Mouse (Mus musculus) limb, embryonic 12.5 days (tissue): ENCODE data around the gene Reep1. TPM values are rescaled to one million over a fixed set of nuclear protein-coding genes. Genes with fewer than 3 reads are reported as not detected.

ENCODE experiments used
- ATAC-seq: fragments of 200-750 bp; cut with Nextera tagmentation; 2 replicates; pipeline ENCODE4 v1.8.0; 2017; ENCODE audit warnings: low read depth, moderate TSS enrichment; ENCODE audit not compliant: insufficient number of reproducible peaks, insufficient read depth, low FRiP score, low TSS enrichment
- H3K27ac ChIP-seq: fragments of 300-500 bp; sonication (generic); 2 replicates; pipeline ENCODE4 v1.5.1; 2016; ENCODE audit warnings: mild to moderate bottlenecking, moderate library complexity
- H3K27me3 ChIP-seq: fragments of 300-500 bp; sonication (generic); 2 replicates; pipeline ENCODE4 v1.6.1; 2016; ENCODE audit warnings: mild to moderate bottlenecking, moderate library complexity
- H3K36me3 ChIP-seq: fragments of 300-500 bp; sonication (generic); 2 replicates; pipeline ENCODE4 v1.6.1; 2016; ENCODE audit warnings: mild to moderate bottlenecking, moderate library complexity
- H3K4me1 ChIP-seq: fragments of 300-500 bp; sonication (generic); replicated peaks from 2 replicates; pipeline ENCODE4 v1.6.1; 2016
- H3K4me2 ChIP-seq: fragments of 300-500 bp; sonication (generic); 2 replicates; pipeline ENCODE4 v1.6.1; 2016; ENCODE audit warnings: mild to moderate bottlenecking, moderate library complexity
- H3K4me3 ChIP-seq: fragments of 300-500 bp; sonication (generic); replicated peaks from 2 replicates; pipeline ENCODE4 v1.5.1; 2016; ENCODE audit warnings: mild to moderate bottlenecking
- H3K9ac ChIP-seq: fragments of 300-500 bp; sonication (generic); replicated peaks from 2 replicates; pipeline ENCODE4 v1.6.1; 2016; ENCODE audit warnings: mild to moderate bottlenecking, moderate library complexity
- H3K9me3 ChIP-seq: fragments of 300-500 bp; sonication (generic); 2 replicates; pipeline ENCODE4 v1.6.1; 2016; ENCODE audit warnings: mild to moderate bottlenecking, moderate library complexity
- WGBS: fragments of 180-500 bp; shearing (Covaris S2); methylation state at CpG from one replicate; pipeline ENCODE4 v1.1.7; 2016; 5-methylcytosine and 5-hydroxymethylcytosine counted together
- polyA plus RNA-seq: library from polyadenylated mRNA; unstranded; fragments of >200 nt; fragmentation: Nextera tagmentation; extraction: Ambion mirVana; gene quantifications from 2 replicates; pipeline ENCODE4 v1.2.1, GENCODE M21; 2016

Reep1 gene
- polyA plus RNA-seq, 1 experiment from 2014 or later: 9.8 TPM

DNA sequence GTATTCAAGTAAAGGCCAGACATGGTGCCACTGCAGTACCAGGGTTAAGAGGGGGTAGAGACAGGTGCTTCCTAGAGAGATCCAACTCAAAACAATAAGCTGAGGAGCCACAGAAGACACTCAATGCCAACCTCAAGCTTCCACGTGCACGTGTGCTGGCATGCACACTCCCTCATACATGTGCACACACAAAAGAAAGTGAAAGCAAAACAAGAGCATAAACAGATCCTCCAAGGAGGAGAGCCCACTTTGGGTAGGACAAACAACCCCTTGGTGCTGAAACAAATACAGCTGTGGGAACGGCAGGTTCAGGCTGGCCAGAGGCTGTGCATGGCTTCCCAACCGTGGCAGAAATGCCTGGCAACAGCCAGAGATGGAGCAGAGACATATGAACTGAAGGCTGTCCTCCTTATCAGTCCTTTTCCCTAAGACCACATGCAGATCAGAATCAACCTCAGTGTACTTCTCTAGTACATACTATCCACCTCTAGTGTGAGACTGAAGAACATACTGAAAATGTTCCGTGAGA is 112.5 kb downstream of the Reep1 start:
- Histone ChIP-seq H3K9ac (no peak overlapping the region), H3K36me3 (peaks cover 38% of the 10 kb centered on the region), H3K4me2 (no peak overlapping the region), H3K4me1 (0 out of 2 replicates have a peak, but pooled peaks cover 10% of the 10 kb centered on the region), H3K4me3 (no peak overlapping the region), H3K27ac (no peak overlapping the region), H3K27me3 (no peaks in the 10 kb centered on the region), H3K9me3 (no peaks in the 10 kb centered on the region)
- 91% methylated on average over 5 of the region's 5 CpGs for WGBS
- no peak for ATAC-seq

GRCm38 (mm10) chr6:71823085-71823484 is 115.7 kb downstream of the Reep1 start:
- 1% methylated on average over 7 of the region's 7 CpGs for WGBS
- Histone ChIP-seq H3K4me3 (peak overlapping the region; percentile 67), H3K36me3 (peaks cover 6% of the 10 kb centered on the region), H3K9me3 (no peaks in the 10 kb centered on the region), H3K4me1 (0 out of 2 replicates have a peak, but pooled peaks cover 10% of the 10 kb centered on the region), H3K27ac (0 out of 2 replicates have a peak overlapping the region, but pooled peaks have one; percentile 60), H3K4me2 (peak overlapping the region; percentile 73), H3K27me3 (no peaks in the 10 kb centered on the region), H3K9ac (peak overlapping the region; percentile 62)
- ATAC-seq: peak; percentile 32; the same call in 1 of the 2 replicates

- Histone ChIP-seq H3K27me3 (no peaks in the 10 kb centered on the region), H3K36me3 (peaks cover 2% of the 10 kb centered on the region), H3K9me3 (no peaks in the 10 kb centered on the region), H3K9ac (peak overlapping the region; percentile 62), H3K27ac (peak overlapping the region; percentile 60; the same call in 1 of the 2 replicates), H3K4me2 (peak overlapping the region; percentile 73), H3K4me1 (0 out of 2 replicates have a peak, but pooled peaks cover 10% of the 10 kb centered on the region), H3K4me3 (peak overlapping the region; percentile 67)
- peak; percentile 90 for ATAC-seq
- under 1% methylated on average over 19 of the region's 19 CpGs for WGBS
Observed at GRCm38 (mm10) chr6:71823488-71823887, 116.1 kb downstream of the Reep1 start.

GRCm38 (mm10) chr6:71823961-71824360 is 116.6 kb downstream of the Reep1 start:
- 0 out of 2 replicates have a peak, but pooled peaks cover 10% of the 10 kb centered on the region for H3K4me1 ChIP-seq
- no peak overlapping the region; the same call in 1 of the 2 replicates for H3K27ac ChIP-seq
- no peak overlapping the region for H3K9ac ChIP-seq

GRCm38 (mm10) chr6:71826869-71827268 is 119.5 kb downstream of the Reep1 start, which contains the start of gene Mrpl35:
Gene Mrpl35 (minus strand): TSS chr6:71826969.
- ATAC-seq: no peak
- H3K4me2 ChIP-seq: no peak within 1 kb of the TSS

More at GRCm38 (mm10) chr6:71823961-71824360, 116.6 kb downstream of the Reep1 start:
- Histone ChIP-seq H3K27me3 (no peaks in the 10 kb centered on the region), H3K36me3 (no peaks in the 10 kb centered on the region), H3K4me3 (peak overlapping the region; percentile 67), H3K9me3 (no peaks in the 10 kb centered on the region), H3K4me2 (peak overlapping the region; percentile 73)
- ATAC-seq: no peak
- WGBS: 36% methylated on average over 3 of the region's 3 CpGs

DNA sequence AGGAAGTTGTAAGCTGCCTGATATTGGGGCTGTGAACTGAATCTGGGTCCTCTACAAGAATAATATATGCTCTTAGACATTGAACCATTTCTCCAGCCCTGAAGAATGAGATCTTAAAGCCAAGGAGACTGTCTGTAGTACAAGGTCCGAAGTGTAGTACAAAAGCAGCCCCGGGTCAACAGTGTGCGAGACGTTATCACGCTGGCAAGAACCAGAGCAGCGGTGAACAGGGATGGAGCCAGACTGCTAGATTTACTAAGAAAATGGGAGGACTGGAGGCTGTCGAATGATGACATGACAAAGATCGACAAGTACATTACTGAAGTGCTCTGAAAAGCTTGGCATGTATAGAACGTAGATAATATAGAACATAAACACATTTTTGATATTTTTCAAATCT is 122.4 kb downstream of the Reep1 start:
- Histone ChIP-seq H3K4me2 (no peak overlapping the region), H3K9me3 (no peaks in the 10 kb centered on the region), H3K4me1 (peaks cover 12% of the 10 kb centered on the region), H3K9ac (no peak overlapping the region), H3K36me3 (peaks cover 6% of the 10 kb centered on the region; the same call in 1 of the 2 replicates), H3K27me3 (no peaks in the 10 kb centered on the region), H3K27ac (no peak overlapping the region), H3K4me3 (no peak overlapping the region)
- no peak for ATAC-seq
- 91% methylated on average over 9 of the region's 9 CpGs for WGBS

More at GRCm38 (mm10) chr6:71826869-71827268, 119.5 kb downstream of the Reep1 start, which contains the start of gene Mrpl35:
- 47% methylated on average over 1 of the region's 1 CpGs for WGBS
- H3K27ac ChIP-seq: no peak within 1 kb of the TSS
- no peaks in the 10 kb centered on the region for H3K9me3 ChIP-seq
- 0 out of 2 replicates have a peak, but pooled peaks cover 9% of the 10 kb centered on the region for H3K4me1 ChIP-seq
- H3K36me3 ChIP-seq: no peaks in the 10 kb centered on the region
- H3K27me3 ChIP-seq: no peaks in the 10 kb centered on the region
- no peak within 1 kb of the TSS for H3K4me3 ChIP-seq
- no peak within 1 kb of the TSS for H3K9ac ChIP-seq

GRCm38 (mm10) chr6:71830690-71831580 is 123.6 kb downstream of the Reep1 start, which contains the start of gene Immt:
Gene Immt (plus strand): TSS chr6:71831331.
- Histone ChIP-seq H3K4me2 (peak within 1 kb of the TSS; percentile 68), H3K36me3 (peaks cover 13% of the 10 kb centered on the region; the same call in 1 of the 2 replicates), H3K4me3 (peak within 1 kb of the TSS; percentile 87), H3K4me1 (peaks cover 12% of the 10 kb centered on the region), H3K9me3 (no peaks in the 10 kb centered on the region), H3K27ac (peak within 1 kb of the TSS; percentile 89), H3K9ac (peak within 1 kb of the TSS; percentile 87), H3K27me3 (no peaks in the 10 kb centered on the region)
- peak; percentile 99 for ATAC-seq
- under 1% methylated on average over 64 of the region's 64 CpGs for WGBS

GRCm38 (mm10) chr6:71831581-71831960 is 124.2 kb downstream of the Reep1 start:
- Histone ChIP-seq H3K27me3 (no peaks in the 10 kb centered on the region), H3K9ac (peak overlapping the region; percentile 87), H3K4me2 (peak overlapping the region; percentile 68), H3K36me3 (peaks cover 19% of the 10 kb centered on the region; the same call in 1 of the 2 replicates), H3K27ac (peak overlapping the region; percentile 89), H3K4me1 (peaks cover 12% of the 10 kb centered on the region), H3K4me3 (peak overlapping the region; percentile 87), H3K9me3 (no peaks in the 10 kb centered on the region)
- peak; percentile 99 for ATAC-seq
- under 1% methylated on average over 21 of the region's 21 CpGs for WGBS

- Histone ChIP-seq H3K4me2 (no peak overlapping the region), H3K27ac (no peak overlapping the region), H3K36me3 (peaks cover 19% of the 10 kb centered on the region; the same call in 1 of the 2 replicates), H3K27me3 (no peaks in the 10 kb centered on the region), H3K9ac (no peak overlapping the region), H3K4me1 (peaks cover 12% of the 10 kb centered on the region), H3K4me3 (no peak overlapping the region), H3K9me3 (no peaks in the 10 kb centered on the region)
- no peak for ATAC-seq
- WGBS: 82% methylated on average over 2 of the region's 2 CpGs
Observed at GRCm38 (mm10) chr6:71836811-71837210, 129.4 kb downstream of the Reep1 start.

- no peak overlapping the region for H3K9ac ChIP-seq
- H3K4me3 ChIP-seq: no peak overlapping the region
- H3K4me2 ChIP-seq: no peak overlapping the region
- peaks cover 18% of the 10 kb centered on the region; the same call in 1 of the 2 replicates for H3K36me3 ChIP-seq
- no peaks in the 10 kb centered on the region for H3K27me3 ChIP-seq
- no peak overlapping the region for H3K27ac ChIP-seq
- H3K9me3 ChIP-seq: no peaks in the 10 kb centered on the region
- no peak for ATAC-seq
- no peaks in the 10 kb centered on the region for H3K4me1 ChIP-seq
Observed at GRCm38 (mm10) chr6:71839815-71840214, 132.5 kb downstream of the Reep1 start.
